Mouse (Mus musculus) kidney, embryonic 14.5 days (tissue): ENCODE measurements at regions not wholly inside any gene's neighbourhood (a gene's known extent, or its start where the extent isn't known, plus 50 kb on each side); places are given as distances from the start of the nearest gene placed in this dataset.

Experiments
- ATAC-seq: fragments of 200-750 bp; cut with Nextera tagmentation; 2 replicates; pipeline ENCODE4 v1.8.0; 2017; ENCODE audit warnings: moderate number of reproducible peaks, mild to moderate bottlenecking, moderate TSS enrichment, moderate library complexity; ENCODE audit not compliant: low FRiP score, low TSS enrichment
- H3K27ac ChIP-seq: fragments of 300-500 bp; sonication (generic); 2 replicates; pipeline ENCODE4 v1.5.1; 2014; ENCODE audit warnings: low read depth, mild to moderate bottlenecking, low read length, moderate library complexity, mixed read lengths
- H3K27me3 ChIP-seq: fragments of 300-500 bp; sonication (generic); 2 replicates; pipeline ENCODE4 v1.6.1; 2014; ENCODE audit warnings: mild to moderate bottlenecking, low read length; ENCODE audit not compliant: control insufficient read depth, insufficient read depth
- H3K36me3 ChIP-seq: fragments of 300-500 bp; sonication (generic); 2 replicates; pipeline ENCODE4 v1.6.1; 2014; ENCODE audit warnings: low read length, mixed read lengths; ENCODE audit not compliant: control insufficient read depth, insufficient read depth
- H3K4me1 ChIP-seq: fragments of 300-500 bp; sonication (generic); 2 replicates; pipeline ENCODE4 v1.6.1; 2014; ENCODE audit warnings: low read length, mixed read lengths; ENCODE audit not compliant: control insufficient read depth, insufficient read depth
- H3K4me2 ChIP-seq: fragments of 300-500 bp; sonication (generic); replicated peaks from 2 replicates; pipeline ENCODE4 v1.6.1; 2014; ENCODE audit warnings: low read depth, mild to moderate bottlenecking, low read length
- H3K4me3 ChIP-seq: fragments of 300-500 bp; sonication (generic); 2 replicates; pipeline ENCODE4 v1.5.1; 2014; ENCODE audit warnings: mild to moderate bottlenecking, low read length
- H3K9ac ChIP-seq: fragments of 300-500 bp; sonication (generic); 2 replicates; pipeline ENCODE4 v1.6.1; 2014; ENCODE audit warnings: low read depth, mild to moderate bottlenecking, low read length, moderate library complexity
- H3K9me3 ChIP-seq: fragments of 300-500 bp; sonication (generic); 2 replicates; pipeline ENCODE4 v1.6.1; 2016; ENCODE audit warnings: low read length; ENCODE audit not compliant: control insufficient read depth
- WGBS: fragments of 180-500 bp; shearing (Covaris S2); extraction: QIAGEN DNeasy Blood & Tissue Kit; methylation state at CpG from one replicate; pipeline ENCODE4 v1.1.7; 2014; 5-methylcytosine and 5-hydroxymethylcytosine counted together

DNA sequence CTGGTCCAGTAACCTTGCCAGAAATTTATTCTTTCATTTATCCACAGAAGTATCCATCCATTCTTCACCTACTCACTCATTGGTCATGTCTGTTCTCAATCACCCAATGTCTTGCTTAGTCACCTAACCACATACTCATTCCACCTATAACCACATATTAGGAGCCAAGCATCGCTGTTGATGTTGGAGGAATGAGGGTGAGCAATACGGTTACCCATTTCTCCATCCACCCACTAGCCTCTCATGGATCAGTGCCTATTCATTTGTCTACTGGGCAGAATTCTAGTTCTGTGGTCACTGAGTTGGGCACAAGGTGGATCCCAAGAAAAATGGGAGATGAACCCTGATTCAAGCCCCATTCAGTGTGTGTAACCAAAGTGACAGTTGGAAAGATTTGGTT, 375.6 kb upstream of the Maf start:
- Histone ChIP-seq H3K4me3 (no peak overlapping the region), H3K9ac (no peak overlapping the region), H3K9me3 (no peaks in the 10 kb centered on the region), H3K4me1 (no peaks in the 10 kb centered on the region), H3K4me2 (no peak overlapping the region), H3K27me3 (no peaks in the 10 kb centered on the region), H3K36me3 (no peaks in the 10 kb centered on the region), H3K27ac (no peak overlapping the region)
- no peak for ATAC-seq
- 93% methylated on average over 2 of the region's 2 CpGs for WGBS

DNA sequence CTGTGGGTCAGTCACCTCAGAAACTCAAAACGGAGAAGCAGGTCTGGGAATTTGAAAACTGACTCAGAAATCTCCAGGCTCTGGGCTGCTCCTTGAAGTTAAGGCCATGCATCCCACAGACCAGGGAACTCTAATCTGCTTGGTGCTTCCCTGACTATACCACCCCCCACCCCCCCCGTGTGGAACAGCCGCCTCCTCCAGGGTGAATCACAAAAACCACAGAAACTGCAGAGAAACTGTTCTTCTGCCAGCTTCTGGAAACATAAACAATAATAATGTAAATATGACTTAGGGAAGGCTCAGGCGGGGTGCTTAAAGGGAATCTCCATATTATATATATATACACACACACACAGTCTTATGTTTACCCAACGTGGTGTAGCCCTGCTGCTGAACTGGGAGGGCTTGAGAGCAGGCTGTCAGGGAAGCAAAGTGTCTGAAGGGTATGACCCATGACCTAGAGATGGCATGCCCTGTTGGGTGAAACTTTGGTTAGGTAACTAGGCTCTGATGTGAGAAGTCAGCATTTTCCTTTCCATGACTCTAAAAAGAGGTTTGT, 371.3 kb upstream of the Maf start:
- Histone ChIP-seq H3K36me3 (no peaks in the 10 kb centered on the region), H3K27me3 (no peaks in the 10 kb centered on the region), H3K9me3 (no peaks in the 10 kb centered on the region), H3K27ac (no peak overlapping the region), H3K4me2 (no peak overlapping the region), H3K4me3 (no peak overlapping the region), H3K4me1 (no peaks in the 10 kb centered on the region), H3K9ac (no peak overlapping the region)
- ATAC-seq, result no peak
- 68% methylated on average over 5 of the region's 5 CpGs for WGBS

DNA sequence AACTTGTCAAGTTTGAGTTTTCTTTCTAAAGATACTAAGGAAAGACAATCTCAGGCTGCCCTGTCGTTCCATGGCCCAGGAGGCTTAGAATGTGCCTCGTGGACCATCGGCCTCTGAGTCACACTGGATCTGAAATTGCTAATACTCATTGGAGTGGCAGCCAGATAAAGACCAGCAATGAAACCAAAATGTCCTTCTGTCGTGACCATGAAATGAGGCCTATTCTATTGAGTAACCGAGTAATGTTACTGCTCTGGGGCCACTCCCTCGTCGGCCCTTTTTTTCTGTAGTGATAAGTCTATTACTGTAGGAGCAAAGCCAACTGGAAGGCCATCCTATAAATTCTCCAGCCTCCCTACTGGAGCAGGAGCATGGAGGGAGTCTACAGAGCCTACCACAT, 363.9 kb upstream of the Maf start:
- Histone ChIP-seq H3K36me3 (no peaks in the 10 kb centered on the region), H3K4me3 (no peak overlapping the region), H3K4me1 (no peaks in the 10 kb centered on the region), H3K27me3 (no peaks in the 10 kb centered on the region), H3K9me3 (no peaks in the 10 kb centered on the region), H3K27ac (no peak overlapping the region), H3K9ac (no peak overlapping the region), H3K4me2 (no peak overlapping the region)
- WGBS, result 86% methylated on average over 7 of the region's 7 CpGs
- no peak for ATAC-seq

DNA sequence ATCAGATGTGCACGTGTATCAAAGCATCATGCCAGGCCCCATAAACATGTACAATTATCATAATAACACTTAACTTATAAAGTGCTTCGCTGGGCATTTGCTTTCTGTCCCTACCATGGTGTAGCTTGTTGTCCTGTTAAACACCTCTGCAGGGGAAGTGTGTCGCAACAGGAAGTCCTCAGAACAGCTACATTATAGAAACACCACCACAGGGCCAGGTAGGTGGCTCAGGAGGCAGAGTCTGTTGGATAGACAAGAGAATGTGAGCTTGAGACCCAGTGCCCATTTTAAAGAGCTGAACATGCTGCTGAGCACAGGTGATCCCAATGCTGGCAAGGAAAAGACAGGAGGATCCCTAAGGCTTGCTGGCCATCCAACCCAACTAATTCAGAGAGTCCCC, 361.9 kb upstream of the Maf start:
- Histone ChIP-seq H3K9ac (no peak overlapping the region), H3K27ac (no peak overlapping the region), H3K4me1 (no peaks in the 10 kb centered on the region), H3K4me2 (no peak overlapping the region), H3K27me3 (no peaks in the 10 kb centered on the region), H3K9me3 (no peaks in the 10 kb centered on the region), H3K4me3 (no peak overlapping the region), H3K36me3 (no peaks in the 10 kb centered on the region)
- ATAC-seq, result no peak
- 89% methylated on average over 3 of the region's 3 CpGs for WGBS

DNA sequence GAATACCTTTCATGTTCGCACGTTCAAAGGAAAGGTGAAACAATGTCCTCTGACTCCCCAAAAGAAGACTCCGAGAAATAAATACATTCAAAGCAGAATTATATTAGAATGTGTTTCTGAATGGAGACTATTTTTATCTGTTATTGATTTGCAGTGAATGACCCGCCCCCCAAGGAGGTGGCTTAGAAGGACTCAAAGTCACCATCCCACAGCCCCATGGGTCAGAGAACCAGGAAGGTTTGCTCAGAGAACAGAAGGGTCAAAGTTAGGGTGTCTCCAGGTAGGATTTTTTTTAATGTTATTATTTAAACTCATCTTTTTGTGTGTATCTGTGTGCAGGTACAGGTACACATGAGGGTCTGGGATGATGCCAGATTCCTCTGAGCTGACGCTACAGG, 360.4 kb upstream of the Maf start:
- WGBS, result 95% methylated on average over 5 of the region's 5 CpGs
- no peak for ATAC-seq
- no peaks in the 10 kb centered on the region for H3K36me3 ChIP-seq
- H3K27ac ChIP-seq, result no peak overlapping the region
- H3K27me3 ChIP-seq, result no peaks in the 10 kb centered on the region
- no peak overlapping the region for H3K4me3 ChIP-seq
- no peak overlapping the region for H3K4me2 ChIP-seq
- H3K4me1 ChIP-seq, result no peaks in the 10 kb centered on the region
- no peaks in the 10 kb centered on the region for H3K9me3 ChIP-seq
- H3K9ac ChIP-seq, result no peak overlapping the region

DNA sequence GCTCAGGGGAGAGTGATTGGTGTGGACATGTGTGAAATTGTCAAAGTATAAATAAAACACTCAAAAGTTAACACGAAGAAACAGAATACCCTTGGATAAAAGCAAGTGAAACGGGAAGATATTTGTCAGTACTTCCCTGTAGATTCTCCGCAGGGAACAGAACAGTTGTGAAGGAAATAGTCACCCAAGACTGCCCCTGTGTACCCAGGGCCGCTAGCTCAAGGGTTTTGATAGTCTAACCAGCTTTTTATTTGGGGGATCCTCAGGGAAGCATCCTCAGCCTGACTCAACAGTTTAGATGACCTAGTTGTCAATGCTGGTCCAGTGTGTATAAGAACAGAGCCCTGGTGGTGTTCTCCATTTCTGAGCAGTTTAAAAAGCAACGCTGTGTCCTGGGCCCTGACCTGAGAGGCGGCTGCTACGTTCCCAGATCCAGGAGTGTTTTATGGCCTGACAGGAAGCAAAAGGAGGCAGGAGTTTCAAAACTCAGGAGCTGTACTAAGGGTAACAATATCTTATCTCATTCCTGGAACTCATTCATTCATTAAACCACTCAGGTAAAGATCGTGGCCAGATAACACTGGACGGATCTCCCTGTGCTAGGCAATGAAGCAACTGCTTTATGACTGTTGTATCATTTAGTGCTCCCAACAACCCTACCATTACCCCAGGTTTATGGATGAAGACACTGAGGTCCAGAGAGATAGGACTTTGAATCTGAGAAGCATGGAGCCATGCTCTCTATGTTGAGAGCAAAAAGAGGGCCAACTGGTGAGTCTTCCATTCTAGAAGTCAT, 359.8 kb upstream of the Maf start:
- Histone ChIP-seq H3K9ac (no peak overlapping the region), H3K9me3 (no peaks in the 10 kb centered on the region), H3K4me3 (no peak overlapping the region), H3K27ac (no peak overlapping the region), H3K27me3 (no peaks in the 10 kb centered on the region), H3K4me2 (no peak overlapping the region), H3K4me1 (no peaks in the 10 kb centered on the region), H3K36me3 (no peaks in the 10 kb centered on the region)
- WGBS, result 45% methylated on average over 9 of the region's 9 CpGs
- ATAC-seq, result no peak

DNA sequence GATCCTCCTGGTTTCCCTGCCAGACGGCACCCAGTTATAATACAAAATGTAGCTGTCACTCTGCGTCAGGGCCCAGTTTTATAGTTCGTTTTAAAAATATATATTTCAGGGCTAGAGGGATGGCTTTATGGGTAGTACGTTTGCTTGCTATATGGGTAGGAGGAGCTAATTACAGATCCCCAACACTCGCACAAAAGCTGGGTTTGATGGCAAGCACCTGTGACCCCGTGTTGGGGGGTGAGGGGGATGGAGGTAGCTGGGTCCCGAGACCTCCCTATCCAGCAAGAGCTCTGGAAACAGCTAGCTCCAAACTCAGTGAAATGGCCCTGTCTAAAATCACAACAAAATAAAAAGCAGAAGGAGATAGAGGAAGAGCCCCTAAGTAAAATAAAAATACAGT, 358.3 kb upstream of the Maf start:
- H3K36me3 ChIP-seq, result no peaks in the 10 kb centered on the region
- ATAC-seq, result no peak
- H3K9me3 ChIP-seq, result no peaks in the 10 kb centered on the region
- no peak overlapping the region for H3K4me2 ChIP-seq
- H3K4me1 ChIP-seq, result no peaks in the 10 kb centered on the region
- H3K27ac ChIP-seq, result no peak overlapping the region
- H3K9ac ChIP-seq, result no peak overlapping the region
- WGBS, result 85% methylated on average over 7 of the region's 7 CpGs
- no peaks in the 10 kb centered on the region for H3K27me3 ChIP-seq
- H3K4me3 ChIP-seq, result no peak overlapping the region

DNA sequence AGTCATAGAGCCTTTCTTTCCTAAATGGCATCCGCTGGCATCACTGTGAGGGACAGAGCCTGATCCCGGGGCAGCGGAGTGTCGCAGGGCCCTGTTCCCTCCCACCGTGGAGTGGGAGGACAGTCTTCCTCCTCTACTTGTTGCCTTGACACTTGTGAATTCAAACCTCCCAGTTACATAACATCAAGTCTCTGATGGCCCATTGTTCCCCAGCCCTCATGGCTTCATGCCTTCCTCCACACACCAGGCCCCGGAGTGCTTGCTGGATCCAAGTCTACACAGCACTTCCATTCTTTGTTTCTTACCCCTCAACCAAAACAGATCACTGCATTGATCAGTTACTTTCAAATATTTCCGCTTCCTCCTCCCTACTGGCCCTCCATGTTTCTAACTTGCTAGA, 357.7 kb upstream of the Maf start:
- H3K4me3 ChIP-seq, result no peak overlapping the region
- 95% methylated on average over 7 of the region's 7 CpGs for WGBS
- H3K36me3 ChIP-seq, result no peaks in the 10 kb centered on the region
- no peak overlapping the region for H3K9ac ChIP-seq
- no peak overlapping the region for H3K27ac ChIP-seq
- H3K4me1 ChIP-seq, result no peaks in the 10 kb centered on the region
- ATAC-seq, result no peak
- H3K9me3 ChIP-seq, result no peaks in the 10 kb centered on the region
- H3K27me3 ChIP-seq, result no peaks in the 10 kb centered on the region
- no peak overlapping the region for H3K4me2 ChIP-seq

DNA sequence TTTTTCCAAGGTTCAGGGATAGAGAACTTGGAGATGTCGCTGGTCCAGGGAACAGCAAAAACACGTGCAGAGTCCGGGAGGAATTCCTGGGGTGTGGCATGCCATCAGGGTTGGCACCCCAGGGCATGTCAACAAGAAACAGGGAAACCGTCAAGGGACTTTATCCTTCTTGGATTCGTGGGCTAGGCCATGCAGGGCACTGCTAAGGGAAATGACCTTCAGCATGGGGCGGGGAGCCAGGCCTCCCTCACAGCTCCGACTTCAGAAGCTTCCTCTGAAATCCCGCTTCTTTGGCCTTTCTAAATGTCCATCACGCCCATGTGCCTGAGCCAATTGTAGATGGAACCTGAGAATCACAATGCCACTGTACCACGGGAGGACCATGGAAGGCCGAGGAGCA, 357.0 kb upstream of the Maf start:
- Histone ChIP-seq H3K27me3 (no peaks in the 10 kb centered on the region), H3K4me2 (no peak overlapping the region), H3K4me1 (no peaks in the 10 kb centered on the region), H3K9ac (no peak overlapping the region), H3K36me3 (no peaks in the 10 kb centered on the region), H3K27ac (no peak overlapping the region), H3K9me3 (no peaks in the 10 kb centered on the region), H3K4me3 (no peak overlapping the region)
- 86% methylated on average over 11 of the region's 11 CpGs for WGBS
- ATAC-seq, result no peak
